Mouse (Mus musculus): ENCODE data around the gene Npr1. TPM values are rescaled to one million over a fixed set of nuclear protein-coding genes. Genes with fewer than 3 reads are reported as not detected.

Npr1 gene
- polyA plus RNA-seq, 1 experiment from 2014 or later, result 24.3 TPM

DNA sequence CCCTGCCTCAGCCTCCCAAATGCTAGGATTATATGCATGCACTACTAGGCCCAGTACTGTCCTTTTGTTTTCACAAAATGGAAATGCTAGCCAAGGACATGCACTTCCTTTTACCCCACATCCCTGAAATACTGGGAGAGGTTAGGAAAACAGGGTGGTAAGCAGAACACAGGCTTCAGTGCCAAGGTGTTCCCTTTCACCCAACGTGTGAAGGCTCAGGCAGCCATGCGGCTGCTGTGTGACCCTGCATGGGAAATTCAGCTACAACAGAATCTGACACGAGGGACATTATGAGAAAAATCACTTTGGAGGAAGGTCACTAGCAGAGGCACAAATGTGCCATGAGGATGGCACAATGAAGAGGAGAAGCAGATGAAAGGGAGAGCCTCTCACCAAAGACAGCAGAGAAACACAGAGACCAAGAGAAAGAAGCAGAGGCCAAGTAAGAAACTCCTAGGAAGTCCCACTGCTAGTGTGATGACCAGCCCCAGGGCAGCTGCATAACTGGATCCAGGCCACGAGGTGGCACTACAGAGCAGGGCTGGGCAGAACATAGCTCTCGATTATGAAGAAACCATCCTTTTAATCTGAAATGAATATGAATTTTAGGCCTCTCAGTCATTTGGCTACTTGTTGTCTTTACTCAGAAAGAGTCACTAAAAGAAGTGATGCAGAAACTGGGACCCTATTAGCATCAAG lies 53.2 kb downstream of the Npr1 start:
- H3K36me3 ChIP-seq (ENCODE audit: control insufficient read depth, insufficient read depth, low read length), result peaks cover 37% of the 10 kb centered on the region
- no peaks in the 10 kb centered on the region for H3K27me3 ChIP-seq (ENCODE audit: control insufficient read depth, insufficient read depth, low read depth, low read length)
- no peak overlapping the region for H3K4me3 ChIP-seq (ENCODE audit: low read length)
- no peak overlapping the region; the same call in 1 of the 2 replicates for H3K27ac ChIP-seq (ENCODE audit: low read length)
- no peak overlapping the region for H3K9ac ChIP-seq (ENCODE audit: low read length)
- WGBS, result 44% methylated on average over 5 of the region's 5 CpGs
- no peak overlapping the region for H3K4me2 ChIP-seq (ENCODE audit: low read depth, low read length)
- H3K4me1 ChIP-seq (replicated peaks; ENCODE audit: control insufficient read depth, insufficient read depth, low read length), result peaks cover 6% of the 10 kb centered on the region
- ATAC-seq (ENCODE audit: low read depth), result peak; percentile 73
- no peaks in the 10 kb centered on the region for H3K9me3 ChIP-seq (ENCODE audit: control insufficient read depth, low read length)

DNA sequence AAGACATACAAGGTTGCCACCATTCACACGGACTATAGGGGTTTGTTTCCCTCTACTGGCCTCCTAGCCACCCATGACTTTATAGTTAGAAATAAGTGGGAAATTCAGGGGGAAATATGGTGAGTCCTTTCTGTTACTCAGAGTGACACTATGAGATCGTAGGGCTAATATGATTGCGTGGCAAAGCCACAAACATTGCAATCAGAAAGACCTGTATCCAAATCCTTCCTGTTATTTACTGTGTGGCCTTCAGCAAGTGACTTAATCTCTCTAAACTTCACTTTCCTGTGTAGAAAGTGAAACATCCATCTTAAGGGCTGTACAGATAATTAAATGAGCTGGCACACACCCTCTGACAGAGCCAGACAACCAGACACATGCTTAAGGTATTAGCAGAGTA lies 56.9 kb downstream of the Npr1 start:
- Histone ChIP-seq H3K4me2 (ENCODE audit: low read depth, low read length) (no peak overlapping the region), H3K4me3 (ENCODE audit: low read length) (no peak overlapping the region), H3K4me1 (replicated peaks; ENCODE audit: control insufficient read depth, insufficient read depth, low read length) (peaks cover 6% of the 10 kb centered on the region), H3K27ac (ENCODE audit: low read length) (no peak overlapping the region), H3K9me3 (ENCODE audit: control insufficient read depth, low read length) (no peaks in the 10 kb centered on the region), H3K27me3 (ENCODE audit: control insufficient read depth, insufficient read depth, low read depth, low read length) (no peaks in the 10 kb centered on the region), H3K36me3 (ENCODE audit: control insufficient read depth, insufficient read depth, low read length) (peaks cover 48% of the 10 kb centered on the region), H3K9ac (ENCODE audit: low read length) (no peak overlapping the region)
- WGBS, result 87% methylated on average over 3 of the region's 3 CpGs
- no peak for ATAC-seq (ENCODE audit: low read depth)

DNA sequence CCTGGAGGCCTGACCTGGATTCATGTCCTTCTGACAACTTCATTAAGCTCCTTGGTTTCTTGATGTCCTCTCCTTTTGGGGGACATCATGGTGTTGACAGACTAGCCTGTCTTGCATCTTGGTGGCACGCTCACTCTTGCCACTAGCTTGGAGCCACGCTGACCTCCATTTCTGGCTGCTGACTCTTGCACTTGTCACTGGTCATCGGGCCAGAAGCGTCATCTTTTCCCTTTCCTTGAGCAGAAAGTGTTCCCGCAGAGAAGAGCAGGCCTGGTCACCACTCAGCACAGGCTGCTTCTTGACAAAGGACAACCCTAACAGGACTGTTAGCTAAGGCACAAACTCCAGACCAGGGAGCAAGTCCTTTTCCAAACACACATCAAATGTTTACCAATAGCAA lies 59.3 kb downstream of the Npr1 start:
- no peak overlapping the region for H3K9ac ChIP-seq (ENCODE audit: low read length)
- no peak overlapping the region for H3K27ac ChIP-seq (ENCODE audit: low read length)
- H3K9me3 ChIP-seq (ENCODE audit: control insufficient read depth, low read length), result no peaks in the 10 kb centered on the region
- no peak overlapping the region for H3K4me2 ChIP-seq (ENCODE audit: low read depth, low read length)
- WGBS, result 94% methylated on average over 5 of the region's 5 CpGs
- H3K36me3 ChIP-seq (ENCODE audit: control insufficient read depth, insufficient read depth, low read length), result peaks cover 69% of the 10 kb centered on the region
- H3K4me3 ChIP-seq (ENCODE audit: low read length), result no peak overlapping the region
- ATAC-seq (ENCODE audit: low read depth), result no peak
- no peaks in the 10 kb centered on the region for H3K4me1 ChIP-seq (replicated peaks; ENCODE audit: control insufficient read depth, insufficient read depth, low read length)
- H3K27me3 ChIP-seq (ENCODE audit: control insufficient read depth, insufficient read depth, low read depth, low read length), result no peaks in the 10 kb centered on the region

DNA sequence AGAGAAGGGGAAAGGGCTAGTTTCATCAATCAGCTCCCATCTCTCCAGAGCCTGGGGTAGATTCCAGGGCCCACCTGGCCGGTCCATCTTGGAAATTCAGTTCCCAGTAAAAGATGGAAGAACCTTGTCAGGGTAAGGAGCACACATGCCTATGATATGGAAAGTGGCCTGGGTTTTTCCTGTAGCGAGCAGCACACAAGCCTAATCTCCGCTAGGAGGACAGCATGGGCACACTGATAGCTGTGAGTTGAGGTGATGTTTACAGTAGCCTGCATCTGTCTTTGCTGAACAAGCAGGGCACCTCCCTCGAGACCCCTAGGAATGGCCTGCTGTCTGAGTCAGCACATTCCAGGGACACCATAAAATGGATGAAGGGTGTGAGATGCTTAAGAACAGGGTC lies 61.1 kb downstream of the Npr1 start:
- 71% methylated on average over 4 of the region's 4 CpGs for WGBS
- Histone ChIP-seq H3K4me1 (replicated peaks; ENCODE audit: control insufficient read depth, insufficient read depth, low read length) (no peaks in the 10 kb centered on the region), H3K4me2 (ENCODE audit: low read depth, low read length) (no peak overlapping the region), H3K4me3 (ENCODE audit: low read length) (no peak overlapping the region), H3K27ac (ENCODE audit: low read length) (no peak overlapping the region), H3K27me3 (ENCODE audit: control insufficient read depth, insufficient read depth, low read depth, low read length) (no peaks in the 10 kb centered on the region), H3K36me3 (ENCODE audit: control insufficient read depth, insufficient read depth, low read length) (peaks cover 76% of the 10 kb centered on the region), H3K9ac (ENCODE audit: low read length) (no peak overlapping the region), H3K9me3 (ENCODE audit: control insufficient read depth, low read length) (no peaks in the 10 kb centered on the region)
- no peak for ATAC-seq (ENCODE audit: low read depth)

DNA sequence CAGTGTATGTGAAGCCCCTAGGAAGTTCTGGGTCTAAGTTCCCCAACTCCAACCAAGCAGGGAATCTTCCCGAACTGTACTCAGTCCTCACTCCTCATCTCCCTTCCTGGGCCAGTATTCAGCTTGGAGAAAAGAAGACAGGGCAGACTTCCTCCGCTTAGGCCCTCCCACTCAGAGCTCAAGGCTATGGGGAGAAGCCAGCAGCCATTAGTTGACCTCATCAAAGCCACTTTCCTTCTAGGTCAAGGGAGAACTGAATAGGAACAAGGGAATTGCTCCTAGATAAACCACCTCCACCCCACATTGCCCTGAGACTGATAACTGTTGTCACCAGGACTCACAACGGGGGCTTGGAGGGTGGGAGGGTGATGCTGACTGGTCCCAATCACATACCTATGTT lies 61.5 kb downstream of the Npr1 start:
- no peak overlapping the region for H3K4me2 ChIP-seq (ENCODE audit: low read depth, low read length)
- no peak overlapping the region for H3K27ac ChIP-seq (ENCODE audit: low read length)
- no peaks in the 10 kb centered on the region for H3K27me3 ChIP-seq (ENCODE audit: control insufficient read depth, insufficient read depth, low read depth, low read length)
- no peak for ATAC-seq (ENCODE audit: low read depth)
- peaks cover 76% of the 10 kb centered on the region for H3K36me3 ChIP-seq (ENCODE audit: control insufficient read depth, insufficient read depth, low read length)
- H3K4me1 ChIP-seq (replicated peaks; ENCODE audit: control insufficient read depth, insufficient read depth, low read length), result no peaks in the 10 kb centered on the region
- no peak overlapping the region for H3K4me3 ChIP-seq (ENCODE audit: low read length)
- no peak overlapping the region for H3K9ac ChIP-seq (ENCODE audit: low read length)
- 90% methylated on average over 3 of the region's 3 CpGs for WGBS
- no peaks in the 10 kb centered on the region for H3K9me3 ChIP-seq (ENCODE audit: control insufficient read depth, low read length)

DNA sequence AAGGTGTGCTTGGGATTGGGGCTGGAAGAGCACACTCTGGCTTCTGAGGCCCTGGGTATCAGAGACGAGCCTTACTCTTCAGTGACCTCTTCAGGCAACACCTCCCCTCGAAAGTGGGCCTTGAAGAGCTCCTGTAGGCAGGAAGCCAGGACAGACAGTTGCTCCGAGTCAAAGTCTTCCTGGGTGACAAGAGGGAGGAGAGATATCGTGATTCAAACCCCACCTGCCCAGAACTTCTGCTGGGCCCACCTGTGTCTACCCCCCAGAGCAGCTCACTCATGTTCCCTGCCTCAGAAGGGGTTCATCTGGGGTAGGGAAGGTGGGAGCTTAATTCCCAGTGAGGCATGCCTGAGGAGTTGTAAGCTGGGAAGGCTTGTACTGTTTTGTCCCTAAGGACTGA lies 64.7 kb downstream of the Npr1 start:
- Histone ChIP-seq H3K27ac (ENCODE audit: low read length) (no peak overlapping the region), H3K4me1 (replicated peaks; ENCODE audit: control insufficient read depth, insufficient read depth, low read length) (no peaks in the 10 kb centered on the region), H3K4me3 (ENCODE audit: low read length) (no peak overlapping the region), H3K36me3 (ENCODE audit: control insufficient read depth, insufficient read depth, low read length) (peaks cover 62% of the 10 kb centered on the region), H3K27me3 (ENCODE audit: control insufficient read depth, insufficient read depth, low read depth, low read length) (no peaks in the 10 kb centered on the region), H3K9ac (ENCODE audit: low read length) (no peak overlapping the region), H3K9me3 (ENCODE audit: control insufficient read depth, low read length) (no peaks in the 10 kb centered on the region), H3K4me2 (ENCODE audit: low read depth, low read length) (no peak overlapping the region)
- ATAC-seq (ENCODE audit: low read depth), result no peak
- 59% methylated on average over 4 of the region's 4 CpGs for WGBS

Other genes starting within 250 kb of the Npr1 start
- gene Jtb, start 234.3 kb downstream of the Npr1 start, polyA plus RNA-seq (2015; fragmentation: Nextera tagmentation; extraction: Ambion mirVana), result 91.0 and 93.6 TPM in 2 replicates
- gene Creb3l4, start 222.4 kb downstream of the Npr1 start, polyA plus RNA-seq (2015; fragmentation: Nextera tagmentation; extraction: Ambion mirVana), result 5.8 TPM in 2 replicates
- gene Slc39a1, start 217.7 kb downstream of the Npr1 start, polyA plus RNA-seq (2015; fragmentation: Nextera tagmentation; extraction: Ambion mirVana), result 105 and 110 TPM in 2 replicates
- 25.5 and 28.4 TPM in 2 replicates for gene Crtc2, start 211.7 kb downstream of the Npr1 start, polyA plus RNA-seq (2015; fragmentation: Nextera tagmentation; extraction: Ambion mirVana)
- gene Dennd4b, start 200.7 kb downstream of the Npr1 start, polyA plus RNA-seq (2015; fragmentation: Nextera tagmentation; extraction: Ambion mirVana), result 3.6 and 3.7 TPM in 2 replicates
- 11.3 and 11.4 TPM in 2 replicates for gene Gatad2b, start 172.7 kb downstream of the Npr1 start, polyA plus RNA-seq (2015; fragmentation: Nextera tagmentation; extraction: Ambion mirVana)
- 20.7 and 21.7 TPM in 2 replicates for gene Slc27a3, start 75.9 kb downstream of the Npr1 start, polyA plus RNA-seq (2015; fragmentation: Nextera tagmentation; extraction: Ambion mirVana)
- gene Ints3, start 32.2 kb downstream of the Npr1 start, polyA plus RNA-seq (2015; fragmentation: Nextera tagmentation; extraction: Ambion mirVana), result 28.7 and 28.8 TPM in 2 replicates
- 171 and 189 TPM in 2 replicates for gene Ilf2, start 10.3 kb upstream of the Npr1 start, polyA plus RNA-seq (2015; fragmentation: Nextera tagmentation; extraction: Ambion mirVana)
- 86.4 and 88.5 TPM in 2 replicates for gene Snapin, start 25.2 kb upstream of the Npr1 start, polyA plus RNA-seq (2015; fragmentation: Nextera tagmentation; extraction: Ambion mirVana)
- 118 and 125 TPM in 2 replicates for gene Chtop, start 43.6 kb upstream of the Npr1 start, polyA plus RNA-seq (2015; fragmentation: Nextera tagmentation; extraction: Ambion mirVana)
- gene S100a1, start 48.5 kb upstream of the Npr1 start, polyA plus RNA-seq (2015; fragmentation: Nextera tagmentation; extraction: Ambion mirVana), result 59.3 and 73.2 TPM in 2 replicates
- gene S100a13, start 48.6 kb upstream of the Npr1 start, polyA plus RNA-seq (2015; fragmentation: Nextera tagmentation; extraction: Ambion mirVana), result 59.1 and 63.3 TPM in 2 replicates
- gene S100a14, start 61.0 kb upstream of the Npr1 start, polyA plus RNA-seq (2015; fragmentation: Nextera tagmentation; extraction: Ambion mirVana), result 11.7 and 16.4 TPM in 2 replicates
- gene S100a16, start 71.4 kb upstream of the Npr1 start, polyA plus RNA-seq (2015; fragmentation: Nextera tagmentation; extraction: Ambion mirVana), result 241 and 257 TPM in 2 replicates
- 0.25 and 1.1 TPM in 2 replicates for gene S100a3, start 94.7 kb upstream of the Npr1 start, polyA plus RNA-seq (2015; fragmentation: Nextera tagmentation; extraction: Ambion mirVana)
- gene S100a2, start 124.4 kb upstream of the Npr1 start, polyA plus RNA-seq (2015; fragmentation: Nextera tagmentation; extraction: Ambion mirVana), result not detected in 2 replicates
- gene Gm42674, start 136.0 kb upstream of the Npr1 start, polyA plus RNA-seq (2015; fragmentation: Nextera tagmentation; extraction: Ambion mirVana), result not detected in 2 replicates
- gene S100a4, start 137.9 kb upstream of the Npr1 start, polyA plus RNA-seq (2015; fragmentation: Nextera tagmentation; extraction: Ambion mirVana), result 12.1 and 12.8 TPM in 2 replicates
- gene S100a5, start 142.7 kb upstream of the Npr1 start, polyA plus RNA-seq (2015; fragmentation: Nextera tagmentation; extraction: Ambion mirVana), result not detected in 2 replicates
- 184 and 203 TPM in 2 replicates for gene S100a6, start 147.0 kb upstream of the Npr1 start, polyA plus RNA-seq (2015; fragmentation: Nextera tagmentation; extraction: Ambion mirVana)
- gene S100a7a, start 188.2 kb upstream of the Npr1 start, polyA plus RNA-seq (2015; fragmentation: Nextera tagmentation; extraction: Ambion mirVana), result 0.11 and 0.21 TPM in 2 replicates
- 27.3 and 53.3 TPM in 2 replicates for gene S100a8, start 203.1 kb upstream of the Npr1 start, polyA plus RNA-seq (2015; fragmentation: Nextera tagmentation; extraction: Ambion mirVana)
- 13.1 and 32.2 TPM in 2 replicates for gene S100a9, start 229.9 kb upstream of the Npr1 start, polyA plus RNA-seq (2015; fragmentation: Nextera tagmentation; extraction: Ambion mirVana)